Mouse (Mus musculus): Measurements from ENCODE around the gene Mrpl58.
"Not testable (repeated sequence)": the region's sequence is repeated elsewhere in the genome, so short reads cannot be mapped to it uniquely, and the experiment has no call there.

The Mrpl58 gene

DNA sequence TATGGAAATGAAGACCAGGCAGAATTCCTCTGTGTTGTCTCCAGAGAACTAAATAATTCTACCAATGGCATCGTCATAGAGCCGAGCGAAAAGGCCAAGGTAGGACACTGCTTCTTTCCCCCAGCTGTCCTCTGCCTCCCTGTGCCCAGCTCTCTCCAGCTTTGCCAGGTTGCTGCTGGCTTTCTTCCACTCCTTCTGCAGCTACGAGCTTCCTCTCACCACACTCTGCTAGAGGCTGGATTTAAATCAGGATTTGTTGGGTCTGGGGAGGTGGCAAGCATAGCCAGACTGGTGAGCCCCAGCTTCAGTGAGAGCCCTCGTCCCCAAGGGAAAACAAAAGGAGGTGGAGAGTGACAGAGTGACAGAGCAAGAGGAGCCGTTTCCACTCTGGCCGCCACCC is 25.8 kb downstream of the Mrpl58 start:
- no peak for DNase-seq

DNA sequence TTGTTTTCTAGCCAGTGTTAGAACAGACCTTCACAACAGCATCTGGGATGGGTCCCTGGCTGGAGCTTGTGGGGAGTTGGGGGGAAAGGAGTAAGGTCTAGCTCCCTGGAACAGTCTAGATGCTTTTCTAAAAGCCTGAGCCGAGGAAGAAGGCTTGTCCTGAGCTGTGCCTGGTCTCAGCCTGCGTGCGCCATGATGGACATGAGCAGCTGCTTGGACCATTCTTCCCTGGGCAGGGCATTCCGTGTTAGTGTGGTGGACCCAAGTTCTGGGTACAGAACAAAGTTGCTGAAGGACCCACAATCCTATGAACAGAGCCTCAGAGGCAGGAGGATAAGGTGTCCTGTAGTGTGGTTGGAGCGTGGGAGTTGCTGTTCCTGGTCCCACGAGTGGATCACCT is 27.0 kb downstream of the Mrpl58 start:
- no peak for DNase-seq

DNA sequence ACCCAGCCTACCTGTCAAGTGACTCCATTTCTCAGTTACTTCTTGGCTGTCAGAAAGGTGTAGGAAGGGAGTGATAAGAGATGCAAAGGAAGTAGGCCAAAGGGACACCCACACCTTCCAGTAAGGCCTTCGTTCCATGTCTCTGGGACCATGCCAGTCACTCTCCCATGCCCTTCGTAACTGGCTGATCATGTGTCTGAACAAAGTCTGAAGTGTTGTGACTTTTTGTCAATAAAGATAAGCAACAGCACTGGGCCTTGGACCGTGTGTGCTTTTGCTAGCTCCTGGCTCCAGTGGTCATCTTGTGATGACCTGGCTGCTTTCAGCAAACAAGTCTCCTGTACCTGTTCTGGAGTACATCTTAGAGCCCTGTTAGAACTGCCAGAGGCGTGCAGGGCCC is 29.3 kb downstream of the Mrpl58 start:
- DNase-seq, result no peak

DNA sequence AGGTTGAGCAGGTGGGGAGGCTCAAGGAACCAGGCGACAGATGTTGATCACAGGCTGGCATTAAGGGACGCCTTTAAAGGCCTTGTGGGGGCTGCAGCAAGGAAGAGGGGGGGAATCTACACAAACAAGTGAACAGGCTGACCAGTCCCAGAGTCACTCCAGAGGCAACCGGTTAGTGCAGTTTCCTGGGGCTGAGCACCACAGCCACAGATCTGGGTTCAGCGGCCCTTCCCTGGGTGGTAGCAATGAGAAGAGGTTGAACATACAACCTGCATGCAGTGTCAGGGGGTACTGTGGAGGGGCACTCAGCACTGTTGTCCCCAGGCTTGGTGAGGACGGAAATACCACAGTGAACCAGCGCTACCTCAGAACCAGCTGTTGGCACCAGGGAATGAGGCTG is 29.8 kb downstream of the Mrpl58 start:
- no peak for DNase-seq

DNA sequence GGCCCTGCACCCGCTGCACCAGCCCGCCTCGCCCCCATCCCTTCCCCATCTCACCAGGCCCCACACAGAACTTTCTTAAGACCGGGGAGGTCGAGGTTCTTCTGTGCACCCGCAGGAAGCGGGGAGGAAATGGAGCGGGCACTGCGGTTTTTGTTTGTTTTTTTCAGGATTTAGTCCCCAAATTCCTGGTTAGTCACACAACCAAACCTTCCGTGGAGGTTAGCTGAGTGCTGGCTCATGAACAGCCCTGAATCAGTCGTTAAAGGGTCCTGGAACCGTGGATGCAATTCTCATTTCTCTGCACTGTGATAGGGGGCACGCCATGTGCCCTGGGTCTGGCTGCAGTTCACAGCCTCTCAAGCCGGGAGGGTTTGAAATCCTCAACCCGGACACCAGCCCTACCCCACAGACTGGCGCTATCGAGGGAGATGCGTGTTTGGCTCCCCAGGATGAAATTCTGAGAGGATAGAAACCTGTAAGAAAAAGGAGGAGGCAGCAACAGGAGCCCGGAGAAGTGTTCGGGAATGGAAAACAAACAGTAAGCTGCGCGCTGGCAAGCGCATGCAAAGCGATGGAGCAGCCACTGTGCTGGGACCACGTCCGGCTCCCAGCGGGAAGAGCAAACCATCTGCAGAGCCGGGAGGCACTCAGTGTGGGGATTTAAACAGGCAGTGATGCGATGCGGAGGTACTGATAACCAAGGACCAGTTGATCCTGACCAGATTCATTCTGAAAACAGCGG is 32.2 kb downstream of the Mrpl58 start:
- DNase-seq, result no peak

DNA sequence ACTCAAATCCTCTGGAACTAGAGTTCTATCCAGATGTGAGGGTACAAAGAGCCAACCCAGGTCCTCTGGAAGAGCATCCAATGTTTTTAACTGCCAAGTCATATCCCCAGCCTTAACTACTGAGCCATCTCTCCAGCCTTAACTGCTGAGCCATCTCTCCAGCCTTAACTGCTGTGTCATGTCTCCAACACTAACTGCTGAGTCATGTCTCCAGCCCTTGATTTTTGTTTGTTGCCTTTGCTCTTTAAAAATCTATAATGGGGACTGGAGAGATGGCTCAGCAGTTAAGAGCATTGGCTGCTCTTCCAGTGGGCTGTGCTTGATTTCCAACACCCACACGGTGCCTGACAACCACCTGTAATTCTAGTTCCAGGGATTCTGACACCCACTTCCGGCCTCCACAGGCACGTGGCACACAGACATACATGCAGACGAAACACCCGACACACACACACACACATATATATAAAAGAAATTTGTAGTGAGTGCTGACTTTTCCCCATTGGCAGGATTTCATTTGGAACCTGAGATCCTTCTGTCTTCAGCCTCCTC is 34.1 kb downstream of the Mrpl58 start:
- DNase-seq, result no peak

DNA sequence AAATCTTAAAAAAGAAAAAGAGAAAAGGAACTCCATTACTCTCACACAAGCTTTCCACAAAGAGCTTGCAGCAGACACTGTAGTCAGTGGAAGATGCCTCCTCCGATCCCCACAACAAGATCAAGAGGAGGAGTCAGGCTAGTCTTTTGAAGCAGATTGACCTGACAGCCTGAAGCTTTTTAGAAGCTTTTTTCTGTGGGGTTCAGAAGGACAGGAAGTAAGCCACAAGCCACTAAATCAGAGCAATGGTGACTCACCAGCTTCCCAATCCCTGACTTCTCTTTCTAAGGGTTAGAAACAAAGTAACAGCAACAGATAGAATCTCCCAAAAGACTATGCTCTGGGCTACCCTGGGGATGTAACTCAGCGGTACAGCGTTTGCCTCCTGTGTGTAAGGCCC is 35.8 kb downstream of the Mrpl58 start:
- DNase-seq, result no peak

DNA sequence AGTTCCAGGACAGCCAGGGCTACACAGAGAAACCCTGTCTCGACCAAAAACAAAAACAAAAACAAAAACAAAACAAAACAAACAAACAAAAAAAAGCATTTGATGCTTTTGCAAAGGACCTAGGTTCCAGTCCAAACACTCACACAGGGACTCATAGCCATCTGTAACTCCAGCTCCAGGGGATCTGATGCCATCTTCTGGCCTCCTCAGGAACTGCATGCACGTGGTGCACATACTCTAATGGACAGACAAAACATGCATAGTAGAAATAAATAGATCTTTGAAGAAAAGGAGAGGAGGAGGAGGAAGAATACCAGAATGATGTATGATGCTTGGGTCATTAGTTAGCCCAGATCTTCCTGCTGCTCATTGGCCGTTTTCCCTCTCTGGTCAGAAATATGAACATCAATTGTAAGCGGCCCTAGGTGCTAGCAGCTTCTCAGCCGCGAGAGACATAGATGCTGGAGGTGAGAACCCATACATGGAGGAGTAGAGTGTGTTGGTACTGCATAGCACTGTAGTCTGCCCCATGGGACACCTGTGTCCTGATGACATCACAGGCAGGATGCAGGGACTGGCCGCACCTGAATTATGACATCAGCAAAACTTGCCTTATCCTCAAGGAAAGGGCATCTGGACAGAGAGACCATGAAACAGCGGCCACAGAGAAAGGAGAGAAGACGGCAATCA is 36.5 kb downstream of the Mrpl58 start, which contains the start of gene Trim80:
TSS of gene Trim80 (plus strand) at position 640 of the 690 bp plus-strand sequence.
- DNase-seq, result no peak

DNA sequence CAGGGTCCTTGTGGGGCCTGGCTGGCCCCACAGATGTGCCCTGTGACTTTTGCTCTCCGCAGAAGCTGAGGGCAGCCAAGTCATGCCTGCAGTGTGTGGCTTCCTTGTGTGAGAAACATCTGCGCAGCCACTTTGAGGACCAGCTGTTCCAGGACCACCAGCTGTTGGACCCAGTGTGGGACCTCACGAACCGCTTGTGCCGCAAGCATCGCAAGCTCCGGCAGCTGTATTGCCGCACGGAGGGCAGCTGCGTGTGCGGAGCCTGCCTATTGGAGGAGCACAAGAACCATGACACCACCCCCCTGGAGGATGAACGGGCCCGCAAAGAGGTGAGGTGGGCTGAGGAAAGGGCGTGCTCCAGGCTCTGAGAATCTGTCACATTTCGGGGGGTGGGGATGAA is 37.9 kb downstream of the Mrpl58 start:
- peak; percentile 50 for DNase-seq

DNA sequence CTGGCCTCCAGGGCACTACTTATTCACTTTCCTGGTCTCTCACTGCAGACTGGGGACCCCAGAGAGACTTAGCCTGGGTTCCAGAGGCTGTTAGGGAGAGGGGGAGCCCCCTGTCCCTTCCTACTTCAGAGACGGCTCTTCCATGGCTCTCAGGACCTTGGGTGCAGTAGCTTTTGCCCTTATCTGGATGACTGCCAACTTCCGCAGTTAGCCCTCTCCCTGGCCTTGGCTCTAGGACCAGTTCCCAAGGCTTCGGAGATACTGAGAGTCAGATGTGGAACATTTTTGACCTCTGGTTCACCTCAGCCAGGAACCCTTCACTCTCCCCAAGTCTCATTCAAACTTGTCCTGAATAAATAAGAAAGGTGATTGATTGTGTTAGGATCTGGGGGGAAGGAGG is 43.4 kb downstream of the Mrpl58 start:
- no peak for DNase-seq

DNA sequence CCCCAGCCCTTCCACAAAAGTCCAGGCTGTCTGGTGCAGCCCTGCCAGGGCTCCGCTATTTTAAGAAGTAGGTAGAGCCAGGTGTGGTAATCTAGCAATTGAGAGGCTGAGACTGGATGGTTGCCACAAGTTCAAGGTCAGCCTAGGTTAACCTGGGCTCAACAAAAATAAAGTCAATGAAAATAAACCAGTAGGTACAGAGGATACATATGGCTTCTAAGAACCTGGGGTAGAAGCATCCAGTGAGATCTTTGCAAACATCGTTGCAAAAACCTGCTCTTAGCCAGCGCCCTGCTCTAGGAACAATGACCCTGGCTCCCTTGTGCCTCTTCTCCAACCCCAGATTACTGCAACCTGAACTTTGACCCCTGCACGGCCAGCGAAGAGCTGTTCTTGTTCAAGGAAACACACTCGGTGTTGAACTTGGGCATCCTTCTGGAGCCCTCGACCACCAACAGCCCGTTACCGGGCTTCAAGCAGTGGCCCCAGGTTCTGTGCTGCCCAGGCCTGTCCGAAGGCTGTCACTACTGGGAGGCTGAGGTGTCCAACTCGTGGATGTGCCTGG is 43.9 kb downstream of the Mrpl58 start:
- DNase-seq, result no peak

DNA sequence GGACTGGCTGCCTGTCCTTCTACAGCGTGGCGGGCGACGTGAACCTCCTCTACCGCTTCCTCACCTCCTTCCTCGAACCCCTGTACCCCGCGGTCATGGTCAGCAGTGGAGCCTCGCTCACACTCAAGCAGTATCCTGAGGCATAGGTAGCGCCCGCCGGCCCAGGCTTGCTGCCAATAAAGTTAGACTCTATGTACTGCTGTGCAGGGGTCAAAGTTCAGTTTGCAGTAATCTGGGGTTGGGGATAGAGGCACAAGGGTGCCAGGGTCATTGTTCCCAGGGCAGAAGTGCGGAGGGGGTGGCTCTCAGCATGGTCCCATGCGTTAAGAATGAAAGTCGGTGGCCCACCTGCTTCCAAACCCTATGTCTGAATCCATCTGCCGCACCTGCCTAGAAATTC is 44.5 kb downstream of the Mrpl58 start:
- DNase-seq, result no peak

DNA sequence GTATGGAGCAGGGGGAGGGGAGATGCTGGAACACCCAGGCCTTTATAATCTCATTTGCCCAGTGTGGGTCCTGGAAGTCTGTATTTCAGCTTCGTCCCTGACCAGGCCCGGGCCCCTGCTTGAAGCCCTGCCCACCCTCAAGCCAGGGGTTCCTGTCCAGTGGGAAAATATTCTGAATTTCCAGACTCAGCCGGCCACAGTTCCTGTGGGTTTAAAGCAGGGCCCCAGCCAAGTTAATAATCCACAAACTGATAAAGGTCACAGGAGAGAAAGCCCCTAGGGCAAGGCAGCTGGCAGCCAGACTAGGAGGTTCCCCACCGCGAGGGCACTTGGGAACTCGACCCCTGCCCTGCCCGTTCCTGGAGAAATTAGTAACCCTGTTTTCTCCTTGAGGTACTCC is 45.4 kb downstream of the Mrpl58 start:
- DNase-seq, result no peak

DNA sequence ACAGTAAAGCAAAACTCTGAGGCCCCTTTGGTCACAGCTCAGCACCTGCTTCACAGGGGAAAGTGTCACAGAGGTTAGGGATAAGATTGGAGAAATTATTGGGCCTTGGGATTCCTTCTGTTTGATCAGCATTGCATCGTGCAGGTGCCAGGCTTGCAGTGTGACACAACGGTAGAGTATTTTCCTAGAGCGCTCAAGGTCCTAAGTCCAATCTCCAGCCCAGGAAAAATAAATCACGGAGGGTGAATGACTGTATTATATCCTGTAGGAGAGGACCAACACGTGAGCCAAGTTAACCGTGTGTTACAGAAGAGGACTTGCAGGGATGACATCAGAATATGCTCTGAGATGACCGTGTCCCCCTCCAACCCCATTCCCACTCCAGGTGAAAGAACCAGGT is 46.6 kb downstream of the Mrpl58 start:
- DNase-seq, result no peak

DNA sequence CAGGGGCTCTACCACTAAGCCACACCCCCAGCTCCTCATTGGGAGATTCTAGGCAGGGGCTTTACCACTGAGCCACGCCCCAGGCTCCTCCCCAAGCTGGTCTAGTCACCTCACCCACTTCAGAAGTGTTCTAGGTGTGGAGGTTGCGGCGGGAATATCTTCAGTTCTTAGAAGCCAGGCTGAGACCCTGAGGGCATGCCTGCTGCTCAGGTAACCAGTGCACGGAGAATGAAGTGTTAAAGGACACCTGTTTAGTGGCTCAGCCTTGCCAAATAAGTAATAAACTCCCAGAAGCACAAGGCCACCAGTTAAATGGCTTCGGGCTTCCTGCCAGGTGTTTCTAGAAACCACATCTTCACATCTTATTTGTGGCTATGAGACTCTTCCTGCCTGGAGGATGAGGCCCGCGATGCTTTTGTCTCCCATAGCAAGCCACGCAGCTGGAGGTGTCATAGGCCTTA is 48.3 kb downstream of the Mrpl58 start:
- peak; percentile 85 for DNase-seq

DNA sequence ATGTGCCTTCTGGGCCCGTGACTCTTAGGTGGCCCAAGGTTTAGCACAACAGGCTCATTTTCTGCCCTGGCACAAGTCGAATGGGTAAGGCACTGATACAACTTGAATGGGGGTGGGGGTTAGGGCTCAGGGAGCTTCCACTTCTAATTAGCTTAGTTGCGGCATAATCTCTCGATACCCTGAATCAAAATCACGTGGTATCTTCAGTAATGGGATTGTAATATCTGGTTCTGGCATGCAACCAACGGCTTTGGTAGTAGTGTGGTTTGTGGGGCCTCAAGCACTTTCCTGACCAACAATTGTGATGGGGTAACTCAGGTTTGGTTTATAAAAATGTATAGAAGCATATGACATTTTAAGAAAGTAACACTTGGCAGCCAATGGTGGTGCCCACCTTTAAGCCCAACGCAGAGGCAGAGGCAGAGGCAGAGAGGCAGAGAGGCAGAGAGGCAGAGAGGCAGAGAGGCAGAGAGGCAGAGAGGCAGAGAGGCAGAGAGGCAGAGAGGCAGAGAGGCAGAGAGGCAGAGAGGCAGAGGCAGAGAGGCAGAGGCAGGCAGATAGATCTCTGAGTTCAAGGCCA is 48.8 kb downstream of the Mrpl58 start:
- DNase-seq, result peak; percentile 63

DNA sequence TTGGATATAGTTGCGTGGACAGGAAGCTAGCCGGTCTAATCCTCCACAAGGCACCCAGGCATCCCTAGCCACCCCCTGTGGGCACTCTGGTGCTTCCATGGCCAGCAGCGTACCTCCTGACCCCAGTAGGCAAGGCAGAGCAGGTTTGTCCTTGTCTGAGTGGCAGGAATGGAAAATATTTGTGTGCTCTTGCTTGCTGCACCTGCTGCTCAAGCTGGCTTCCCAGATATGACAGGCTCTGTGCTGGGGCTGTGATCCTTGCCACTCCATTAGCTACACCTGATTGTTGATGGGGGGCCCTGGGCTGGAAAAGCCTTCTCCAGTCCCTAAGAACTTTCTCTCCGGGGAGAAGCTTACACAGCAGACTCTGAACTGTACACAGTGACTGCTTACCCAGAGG is 49.8 kb downstream of the Mrpl58 start:
- DNase-seq, result peak; percentile 61

DNA sequence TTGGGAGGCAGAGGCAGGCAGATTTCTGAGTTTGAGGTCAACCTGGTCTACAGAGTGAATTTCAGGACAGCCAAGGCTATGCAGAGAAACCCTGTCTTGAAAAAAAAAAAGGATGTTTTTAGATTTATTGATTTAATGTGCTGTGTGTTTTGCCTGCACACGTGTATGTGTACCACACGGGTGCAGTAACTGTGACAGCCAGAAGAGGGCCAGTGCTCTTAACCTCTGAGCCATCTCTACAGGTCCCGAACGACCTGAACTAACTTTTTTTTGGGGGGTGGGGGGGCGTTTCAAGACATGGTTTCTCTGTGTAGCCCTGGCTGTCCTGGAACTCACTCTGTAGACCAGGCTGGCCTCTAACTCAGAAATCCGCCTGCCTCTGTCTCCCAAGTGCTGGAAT is 51.3 kb downstream of the Mrpl58 start:
- DNase-seq, result not testable (repeated sequence)

DNA sequence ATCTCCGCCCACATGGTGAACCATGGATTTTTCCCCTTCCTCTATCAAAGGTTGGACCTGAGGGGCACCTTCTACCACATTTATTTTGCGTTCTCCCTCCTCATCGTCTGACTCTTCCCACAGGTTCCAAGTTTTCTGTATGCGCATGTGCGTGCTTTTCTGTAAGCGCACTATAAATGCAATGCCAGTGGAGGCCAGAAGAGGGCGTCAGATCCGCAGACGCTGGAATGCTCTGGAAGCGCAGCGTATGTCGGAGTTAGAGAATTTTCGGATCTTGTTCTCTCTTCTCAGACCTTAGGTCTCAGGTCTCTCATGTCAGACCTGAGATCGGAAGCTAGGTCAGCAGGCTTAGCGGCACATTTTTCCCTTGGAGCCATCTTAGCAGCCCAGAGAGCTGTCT is 52.1 kb downstream of the Mrpl58 start:
- DNase-seq, result no peak

DNA sequence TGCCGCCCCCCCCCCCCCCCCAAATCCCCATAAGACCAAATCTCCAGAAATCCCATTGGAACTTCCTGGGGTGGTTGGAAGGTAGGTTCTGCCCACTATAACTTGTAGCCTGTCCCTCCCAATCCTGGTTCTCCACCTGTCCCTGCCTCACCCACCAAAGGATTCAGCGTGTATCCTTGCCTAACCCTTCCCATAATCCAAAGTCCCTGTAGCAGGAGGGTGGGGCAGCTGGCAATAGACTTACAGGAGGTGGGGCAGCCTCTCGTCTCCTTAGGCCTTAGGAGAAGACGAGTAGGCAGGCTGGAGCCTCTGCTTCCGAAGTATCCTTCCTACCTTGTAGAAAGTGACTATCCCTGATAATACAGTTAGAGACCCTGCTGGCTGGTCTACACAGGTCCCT is 52.6 kb downstream of the Mrpl58 start:
- no peak for DNase-seq

DNA sequence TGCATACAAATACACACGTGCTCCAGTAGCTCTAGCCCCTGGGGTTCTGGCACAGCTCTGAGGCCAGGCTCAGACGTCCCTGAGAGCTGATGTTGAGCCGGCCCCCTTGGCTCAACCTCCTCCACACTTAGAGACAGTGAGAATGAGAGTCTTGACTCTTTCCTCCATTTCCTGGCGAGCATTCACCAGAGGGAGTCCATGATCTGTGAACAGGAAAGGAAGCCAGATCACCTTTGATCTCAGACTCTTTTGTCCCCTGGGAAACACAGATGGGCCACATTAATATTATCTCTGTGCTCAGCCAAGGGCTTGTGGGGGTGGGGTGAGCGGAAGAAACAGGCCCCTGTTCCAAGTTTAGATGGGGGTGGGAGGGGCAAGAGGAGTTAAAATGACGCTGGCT is 53.9 kb downstream of the Mrpl58 start:
- DNase-seq, result peak; percentile 23

DNA sequence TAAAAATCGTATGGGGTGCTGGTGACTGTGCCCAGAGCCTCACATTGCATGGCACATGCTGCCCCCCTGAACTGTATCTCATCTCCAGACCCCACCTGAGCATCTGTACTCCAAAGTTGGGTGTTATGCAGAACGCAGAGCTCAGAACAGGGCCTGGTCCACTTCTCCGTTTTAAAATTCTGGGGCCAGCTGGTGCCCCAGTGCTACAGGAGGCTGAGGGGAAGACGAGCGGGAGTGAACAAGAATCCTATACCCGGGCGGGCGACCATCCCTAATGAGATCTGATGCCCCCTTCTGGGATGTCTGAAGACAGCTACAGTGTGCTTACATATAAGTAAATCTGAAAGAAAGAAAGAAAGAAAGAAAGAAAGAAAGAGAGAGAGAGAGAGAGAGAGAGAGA is 57.4 kb downstream of the Mrpl58 start:
- peak; percentile 52 for DNase-seq

DNA sequence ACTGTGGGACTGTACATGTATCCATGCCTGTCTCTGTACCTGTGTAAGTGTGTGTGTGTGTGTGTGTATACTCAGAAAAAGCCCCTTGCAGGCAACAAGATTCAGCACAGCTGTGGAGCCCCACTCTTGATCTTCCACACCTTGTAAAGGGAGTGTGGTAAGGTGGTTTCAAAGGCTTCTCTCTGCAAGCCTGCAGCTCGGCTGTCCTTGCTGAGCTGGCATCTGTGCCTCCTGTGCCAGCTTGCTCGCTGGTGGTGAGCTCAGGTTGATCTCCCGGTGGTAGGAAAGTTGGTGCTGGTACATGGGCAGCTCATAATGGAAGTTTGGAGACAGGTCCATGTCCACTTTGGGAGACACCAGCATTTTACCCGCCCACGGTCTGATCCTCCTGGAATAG is 58.3 kb downstream of the Mrpl58 start:
- peak; percentile 70 for DNase-seq

Measured in thymus, postnatal 25 days (tissue).